Mouse (Mus musculus): ENCODE measurements around the gene Tmco4. TPM values are rescaled to one million over a fixed set of nuclear protein-coding genes. Genes with fewer than 3 reads are reported as not detected.

The Tmco4 gene
- polyA plus RNA-seq, 1 experiment from 2014 or later, result 1.1 TPM

- Histone ChIP-seq H3K36me3 (no peaks in the 10 kb centered on the region), H3K9me3 (no peaks in the 10 kb centered on the region)
- 91% methylated on average over 8 of the region's 8 CpGs for WGBS
Measured at GRCm38 (mm10) chr4:138980021-138980420, 7.3 kb downstream of the Tmco4 start.

GRCm38 (mm10) chr4:138980771-138981420 lies 8.2 kb downstream of the Tmco4 start:
- Histone ChIP-seq H3K27me3 (ENCODE audit: insufficient read depth, poor library complexity, severe bottlenecking) (no peaks in the 10 kb centered on the region), H3K4me1 (replicated peaks) (peaks cover 6% of the 10 kb centered on the region), H3K36me3 (no peaks in the 10 kb centered on the region), H3K27ac (no peak overlapping the region), H3K4me3 (no peak overlapping the region), H3K9me3 (no peaks in the 10 kb centered on the region)
- 22% methylated on average over 12 of the region's 12 CpGs for WGBS
- peak; percentile 22 for DNase-seq (ENCODE audit: low spot score)

More at GRCm38 (mm10) chr4:138980021-138980420, 7.3 kb downstream of the Tmco4 start:
- H3K4me3 ChIP-seq, result no peak overlapping the region
- DNase-seq (ENCODE audit: low spot score), result no peak
- H3K27ac ChIP-seq, result no peak overlapping the region
- no peaks in the 10 kb centered on the region for H3K27me3 ChIP-seq (ENCODE audit: insufficient read depth, poor library complexity, severe bottlenecking)
- H3K4me1 ChIP-seq (replicated peaks), result peaks cover 4% of the 10 kb centered on the region; the same call in 1 of the 2 replicates

- H3K27ac ChIP-seq, result no peak overlapping the region
- no peaks in the 10 kb centered on the region for H3K27me3 ChIP-seq (ENCODE audit: insufficient read depth, poor library complexity, severe bottlenecking)
- no peaks in the 10 kb centered on the region for H3K36me3 ChIP-seq
- H3K9me3 ChIP-seq, result no peaks in the 10 kb centered on the region
- no peak for DNase-seq (ENCODE audit: low spot score)
- H3K4me1 ChIP-seq (replicated peaks), result peaks cover 16% of the 10 kb centered on the region
- H3K4me3 ChIP-seq, result no peak overlapping the region
- 80% methylated on average over 3 of the region's 3 CpGs for WGBS
Measured at GRCm38 (mm10) chr4:138983422-138983821, 10.7 kb downstream of the Tmco4 start.

GRCm38 (mm10) chr4:138984744-138985143 lies 12.1 kb downstream of the Tmco4 start:
- 74% methylated on average over 7 of the region's 7 CpGs for WGBS
- no peaks in the 10 kb centered on the region for H3K27me3 ChIP-seq (ENCODE audit: insufficient read depth, poor library complexity, severe bottlenecking)
- H3K4me3 ChIP-seq, result no peak overlapping the region
- H3K36me3 ChIP-seq, result no peaks in the 10 kb centered on the region
- DNase-seq (ENCODE audit: low spot score), result no peak
- H3K9me3 ChIP-seq, result no peaks in the 10 kb centered on the region
- peaks cover 16% of the 10 kb centered on the region for H3K4me1 ChIP-seq (replicated peaks)
- no peak overlapping the region for H3K27ac ChIP-seq

GRCm38 (mm10) chr4:138986280-138986679 lies 13.6 kb downstream of the Tmco4 start:
- H3K4me3 ChIP-seq, result no peak overlapping the region
- H3K9me3 ChIP-seq, result no peaks in the 10 kb centered on the region
- no peaks in the 10 kb centered on the region for H3K36me3 ChIP-seq
- DNase-seq (ENCODE audit: low spot score), result peak; percentile 48
- H3K4me1 ChIP-seq (replicated peaks), result peaks cover 13% of the 10 kb centered on the region
- 14% methylated on average over 5 of the region's 5 CpGs for WGBS
- H3K27ac ChIP-seq, result peak overlapping the region; percentile 6; the same call in 1 of the 2 replicates
- H3K27me3 ChIP-seq (ENCODE audit: insufficient read depth, poor library complexity, severe bottlenecking), result no peaks in the 10 kb centered on the region

GRCm38 (mm10) chr4:138994389-138994788 lies 21.7 kb downstream of the Tmco4 start:
- no peak for DNase-seq (ENCODE audit: low spot score)
- Histone ChIP-seq H3K4me1 (replicated peaks) (no peaks in the 10 kb centered on the region; the same call in 1 of the 2 replicates), H3K27me3 (ENCODE audit: insufficient read depth, poor library complexity, severe bottlenecking) (no peaks in the 10 kb centered on the region), H3K4me3 (no peak overlapping the region), H3K9me3 (no peaks in the 10 kb centered on the region), H3K27ac (no peak overlapping the region), H3K36me3 (no peaks in the 10 kb centered on the region)
- WGBS, result 81% methylated on average over 3 of the region's 3 CpGs

GRCm38 (mm10) chr4:138996410-138996809 lies 23.7 kb downstream of the Tmco4 start:
- Histone ChIP-seq H3K36me3 (no peaks in the 10 kb centered on the region), H3K27ac (no peak overlapping the region), H3K9me3 (no peaks in the 10 kb centered on the region), H3K4me3 (no peak overlapping the region), H3K27me3 (ENCODE audit: insufficient read depth, poor library complexity, severe bottlenecking) (no peaks in the 10 kb centered on the region), H3K4me1 (replicated peaks) (peaks cover 8% of the 10 kb centered on the region; the same call in 1 of the 2 replicates)
- 76% methylated on average over 5 of the region's 5 CpGs for WGBS
- DNase-seq (ENCODE audit: low spot score), result no peak

GRCm38 (mm10) chr4:138997121-138997520 lies 24.4 kb downstream of the Tmco4 start:
- no peaks in the 10 kb centered on the region for H3K36me3 ChIP-seq
- peaks cover 10% of the 10 kb centered on the region; the same call in 1 of the 2 replicates for H3K4me1 ChIP-seq (replicated peaks)
- no peaks in the 10 kb centered on the region for H3K9me3 ChIP-seq
- WGBS, result 85% methylated on average over 4 of the region's 4 CpGs
- no peaks in the 10 kb centered on the region for H3K27me3 ChIP-seq (ENCODE audit: insufficient read depth, poor library complexity, severe bottlenecking)
- no peak overlapping the region for H3K27ac ChIP-seq
- DNase-seq (ENCODE audit: low spot score), result no peak
- H3K4me3 ChIP-seq, result no peak overlapping the region

- Histone ChIP-seq H3K27me3 (ENCODE audit: insufficient read depth, poor library complexity, severe bottlenecking) (no peaks in the 10 kb centered on the region), H3K4me3 (no peak overlapping the region), H3K36me3 (no peaks in the 10 kb centered on the region), H3K9me3 (no peaks in the 10 kb centered on the region), H3K27ac (no peak overlapping the region), H3K4me1 (replicated peaks) (peaks cover 10% of the 10 kb centered on the region; the same call in 1 of the 2 replicates)
- WGBS, result 86% methylated on average over 11 of the region's 11 CpGs
- DNase-seq (ENCODE audit: low spot score), result no peak
Measured at GRCm38 (mm10) chr4:138998611-138999010, 25.9 kb downstream of the Tmco4 start.

- no peaks in the 10 kb centered on the region for H3K27me3 ChIP-seq (ENCODE audit: insufficient read depth, poor library complexity, severe bottlenecking)
- no peak for DNase-seq (ENCODE audit: low spot score)
- H3K9me3 ChIP-seq, result no peaks in the 10 kb centered on the region
- 53% methylated on average over 2 of the region's 2 CpGs for WGBS
- no peak overlapping the region for H3K4me3 ChIP-seq
- 0 out of 2 replicates have a peak overlapping the region, but pooled peaks have one; percentile 12 for H3K27ac ChIP-seq
- H3K36me3 ChIP-seq, result no peaks in the 10 kb centered on the region
- H3K4me1 ChIP-seq (replicated peaks), result peaks cover 24% of the 10 kb centered on the region
Measured at GRCm38 (mm10) chr4:139001026-139001425, 28.3 kb downstream of the Tmco4 start.

- Histone ChIP-seq H3K4me1 (replicated peaks) (peaks cover 24% of the 10 kb centered on the region), H3K9me3 (no peaks in the 10 kb centered on the region), H3K4me3 (no peak overlapping the region), H3K27me3 (ENCODE audit: insufficient read depth, poor library complexity, severe bottlenecking) (no peaks in the 10 kb centered on the region), H3K27ac (0 out of 2 replicates have a peak overlapping the region, but pooled peaks have one; percentile 12), H3K36me3 (no peaks in the 10 kb centered on the region)
- peak; percentile 18 for DNase-seq (ENCODE audit: low spot score)
- WGBS, result 38% methylated on average over 6 of the region's 6 CpGs
Measured at GRCm38 (mm10) chr4:139001433-139001832, 28.7 kb downstream of the Tmco4 start.

GRCm38 (mm10) chr4:139004067-139004466 lies 31.4 kb downstream of the Tmco4 start:
- no peaks in the 10 kb centered on the region for H3K36me3 ChIP-seq
- H3K4me1 ChIP-seq (replicated peaks), result peaks cover 44% of the 10 kb centered on the region
- H3K9me3 ChIP-seq, result no peaks in the 10 kb centered on the region
- WGBS, result 69% methylated on average over 8 of the region's 8 CpGs
- H3K27me3 ChIP-seq (ENCODE audit: insufficient read depth, poor library complexity, severe bottlenecking), result no peaks in the 10 kb centered on the region
- no peak for DNase-seq (ENCODE audit: low spot score)
- H3K27ac ChIP-seq, result 0 out of 2 replicates have a peak overlapping the region, but pooled peaks have one; percentile 35
- H3K4me3 ChIP-seq, result no peak overlapping the region

- peaks cover 44% of the 10 kb centered on the region for H3K4me1 ChIP-seq (replicated peaks)
- no peaks in the 10 kb centered on the region for H3K9me3 ChIP-seq
- H3K27ac ChIP-seq, result no peak overlapping the region
- no peak for DNase-seq (ENCODE audit: low spot score)
- H3K36me3 ChIP-seq, result no peaks in the 10 kb centered on the region
- H3K4me3 ChIP-seq, result no peak overlapping the region
- H3K27me3 ChIP-seq (ENCODE audit: insufficient read depth, poor library complexity, severe bottlenecking), result no peaks in the 10 kb centered on the region
- WGBS, result 69% methylated on average over 6 of the region's 6 CpGs
Measured at GRCm38 (mm10) chr4:139005214-139005613, 32.5 kb downstream of the Tmco4 start.

Measured in hindbrain, embryonic 10.5 days (tissue).